Comparison of ENCODE assay signal across 16 mouse cellular contexts in the genomic region with DNA sequence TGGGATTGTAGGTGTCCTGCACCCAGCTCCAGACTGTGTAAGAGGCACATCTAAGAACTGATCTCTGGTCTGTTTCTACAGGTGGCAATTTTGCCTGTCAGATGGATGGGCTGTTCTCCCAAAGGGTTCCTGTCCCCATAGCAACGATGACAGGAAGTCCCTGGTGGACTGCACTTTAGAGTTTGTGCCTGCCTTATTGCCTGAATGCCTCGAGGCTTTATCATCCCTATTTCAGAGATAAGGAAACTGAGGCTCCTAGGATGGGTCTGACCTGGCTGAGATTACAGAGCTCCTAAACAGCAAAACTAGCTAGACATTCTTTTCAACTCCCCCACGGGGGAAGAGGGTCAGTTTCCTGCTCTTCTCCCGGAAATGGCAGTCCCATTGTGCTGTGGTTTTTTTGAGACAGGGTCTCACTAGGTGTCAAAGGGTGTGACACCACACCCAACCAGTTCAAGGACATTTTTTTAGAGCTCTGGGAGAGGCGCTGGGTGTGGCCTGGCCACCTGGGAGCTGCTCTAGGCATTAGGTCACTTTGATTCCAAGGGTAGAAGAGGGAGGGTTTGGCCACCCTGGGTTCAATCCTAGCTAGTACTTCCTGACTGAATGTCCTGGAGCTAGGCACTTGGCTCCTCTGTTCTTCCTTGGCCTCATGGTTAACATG. TPM values are rescaled to one million over a fixed set of nuclear protein-coding genes. Genes with fewer than 3 reads are reported as not detected.
DNase-seq lines count a peak whose midpoint lies in the region; ATAC-seq and TF ChIP-seq lines count a peak whose summit lies in the region.
"Had no signal": no experiment of that assay in that cellular context is flagged by ENCODE, and none has a peak within 500 bp of the region (broad histone marks: within the 10 kb centered on the region; RNA-seq: fewer than 3 reads in every experiment).

No protein-coding gene starts in this region.

- TF ChIP-seq POLR2A in ES-Bruce4 (IDR thresholded peaks at IDR 0.05; ENCODE audit: insufficient read depth, low read length) = no peak

- no peak for TF ChIP-seq CTCF in gastrocnemius, adult 2 months (IDR thresholded peaks at IDR 0.05)
- TF ChIP-seq CTCF in ES-Bruce4 (IDR thresholded peaks at IDR 0.05; ENCODE audit: low read depth, low read length) = no peak

- DNase-seq in gastrocnemius, adult 2 months = peak; percentile 15
- DNase-seq in gastrocnemius, postnatal 4 days (ENCODE audit: low spot score in 2 of 2) = no peak
- DNase-seq in kidney, postnatal 14 days = peak; percentile 36
- DNase-seq in kidney, postnatal 4 days = no peak
- DNase-seq in intestine, embryonic 14.5 days (ENCODE audit: low spot score) = peak; percentile 55
- no peak for DNase-seq in hindbrain, embryonic 14.5 days (ENCODE audit: low spot score)
- DNase-seq in adrenal gland, postnatal 25 days = no peak
- DNase-seq: B cell, adult 2 months; cerebellum, postnatal 25 days; gastrocnemius, postnatal 36 days; left cerebral cortex, postnatal 4 days; thymus, postnatal 25 days had no signal

- TF ChIP-seq EP300 in ES-Bruce4 (IDR thresholded peaks at IDR 0.05; ENCODE audit: insufficient read depth, low read depth, low read length) = peak; percentile 100

- ATAC-seq in intestine, embryonic 14.5 days (replicated peaks; ENCODE audit: low FRiP score, low TSS enrichment, low read depth) = no peak
- ATAC-seq in hindbrain, embryonic 14.5 days (ENCODE audit: low FRiP score) = no peak
- ATAC-seq: forebrain, embryonic 13.5 days; hindbrain, embryonic 16.5 days had no signal

- H3K4me3 ChIP-seq in gastrocnemius, adult 2 months = no peak overlapping the region
- H3K4me3 ChIP-seq in ES-Bruce4 (ENCODE audit: low read depth, low read length) = no peak overlapping the region
- H3K4me3 ChIP-seq in intestine, embryonic 14.5 days (ENCODE audit: low read depth, low read length) = no peak overlapping the region
- no peak overlapping the region for H3K4me3 ChIP-seq in hindbrain, embryonic 14.5 days (replicated peaks; ENCODE audit: low read length)
- H3K4me3 ChIP-seq: forebrain, embryonic 13.5 days; midbrain, embryonic 10.5 days had no signal

- H3K36me3 ChIP-seq in ES-Bruce4 (ENCODE audit: control insufficient read depth, insufficient read depth, low read length, poor library complexity, severe bottlenecking) = no peaks in the 10 kb centered on the region
- no peaks in the 10 kb centered on the region for H3K36me3 ChIP-seq in intestine, embryonic 14.5 days (ENCODE audit: control insufficient read depth, insufficient read depth, low read length)
- H3K36me3 ChIP-seq in hindbrain, embryonic 14.5 days (replicated peaks; ENCODE audit: control insufficient read depth, insufficient read depth) = no peaks in the 10 kb centered on the region

- H3K27ac ChIP-seq in gastrocnemius, adult 2 months = peak overlapping the region; percentile 68
- peak overlapping the region; percentile 99 for H3K27ac ChIP-seq in ES-Bruce4 (ENCODE audit: insufficient read depth, low read length)
- H3K27ac ChIP-seq in intestine, embryonic 14.5 days (ENCODE audit: low read depth) = peak overlapping the region; percentile 1; the same call in 1 of the 2 replicates
- no peak overlapping the region for H3K27ac ChIP-seq in hindbrain, embryonic 14.5 days
- H3K27ac ChIP-seq: forebrain, embryonic 13.5 days; midbrain, embryonic 10.5 days had no signal

- peaks cover 12% of the 10 kb centered on the region for H3K4me1 ChIP-seq in ES-Bruce4 (ENCODE audit: control insufficient read depth, insufficient read depth, low read length)
- peaks cover 19% of the 10 kb centered on the region for H3K4me1 ChIP-seq in intestine, embryonic 14.5 days (replicated peaks; ENCODE audit: control insufficient read depth, insufficient read depth, low read length)
- peaks cover 10% of the 10 kb centered on the region; the same call in 1 of the 2 replicates for H3K4me1 ChIP-seq in hindbrain, embryonic 14.5 days (replicated peaks; ENCODE audit: control insufficient read depth, insufficient read depth, low read length)

- H3K4me2 ChIP-seq in intestine, embryonic 14.5 days (ENCODE audit: low read length) = no peak overlapping the region
- no peak overlapping the region for H3K4me2 ChIP-seq in hindbrain, embryonic 14.5 days (replicated peaks)
- H3K4me2 ChIP-seq: forebrain, embryonic 13.5 days had no signal

- intact Hi-C loops in gastrocnemius, adult 2 months (cut with DNase I) = no loop called here

- no peaks in the 10 kb centered on the region for H3K27me3 ChIP-seq in ES-Bruce4 (ENCODE audit: control insufficient read depth, insufficient read depth, low read length, poor library complexity, severe bottlenecking)
- H3K27me3 ChIP-seq in intestine, embryonic 14.5 days (replicated peaks; ENCODE audit: control insufficient read depth, insufficient read depth, low read length) = no peaks in the 10 kb centered on the region
- no peaks in the 10 kb centered on the region for H3K27me3 ChIP-seq in hindbrain, embryonic 14.5 days (ENCODE audit: control insufficient read depth, insufficient read depth, low read length)
- H3K27me3 ChIP-seq: forebrain, embryonic 13.5 days had no signal

- H3K9ac ChIP-seq in ES-Bruce4 (ENCODE audit: low read depth, poor library complexity, severe bottlenecking) = peak overlapping the region; percentile 41; the same call in 1 of the 2 replicates
- H3K9ac ChIP-seq in intestine, embryonic 14.5 days (ENCODE audit: low read length) = no peak overlapping the region
- H3K9ac ChIP-seq in hindbrain, embryonic 14.5 days = no peak overlapping the region
- H3K9ac ChIP-seq: forebrain, embryonic 13.5 days had no signal

- 31% methylated on average over 5 of the region's 5 CpGs for WGBS in intestine, embryonic 14.5 days
- WGBS in hindbrain, embryonic 14.5 days = 47% methylated on average over 5 of the region's 5 CpGs

- H3K9me3 ChIP-seq in ES-Bruce4 (replicated peaks; ENCODE audit: control insufficient read depth, insufficient read depth, low read length, poor library complexity, severe bottlenecking) = peaks cover 7% of the 10 kb centered on the region; the same call in 1 of the 2 replicates
- 0 out of 2 replicates have a peak, but pooled peaks cover 6% of the 10 kb centered on the region for H3K9me3 ChIP-seq in intestine, embryonic 14.5 days (ENCODE audit: control insufficient read depth, low read length)
- no peaks in the 10 kb centered on the region for H3K9me3 ChIP-seq in hindbrain, embryonic 14.5 days (ENCODE audit: control insufficient read depth, low read length)
- H3K9me3 ChIP-seq: midbrain, embryonic 10.5 days had no signal

RNA-seq across cellular contexts. Expression of a gene that starts 8.2 kb away (rescaled TPM):
- 10 to 100 TPM; 34.9 to 35.6 TPM for total RNA-seq in gastrocnemius, adult 2 months (2021)
- 100 to 1,000 TPM; 110 TPM for total RNA-seq in gastrocnemius, postnatal 4 days (2021)
- 102 and 103 TPM in 2 replicates for polyA plus RNA-seq in ES-Bruce4 (2011; ENCODE audit: insufficient read depth, insufficient read length, low read depth, missing spikeins)
- 79.6 and 88.3 TPM in 2 replicates for polyA plus RNA-seq in intestine, embryonic 14.5 days (2014; fragmentation: Nextera tagmentation; extraction: Ambion mirVana)
- polyA plus RNA-seq in hindbrain, embryonic 14.5 days (2014; fragmentation: Nextera tagmentation; extraction: Ambion mirVana) = 21.0 and 23.9 TPM in 2 replicates
- total RNA-seq in adrenal gland, postnatal 25 days (2021) = 107 and 137 TPM in 2 replicates

Comparison
In these comparisons a context has a peak if more than half of its experiments do, and no peak if none do; other contexts are left out.
1. DNase-seq: peak in gastrocnemius, adult 2 months (single experiment), kidney, postnatal 14 days (single experiment) and intestine, embryonic 14.5 days (single experiment); none in gastrocnemius, postnatal 4 days (0 of 2), kidney, postnatal 4 days (0 of 2), hindbrain, embryonic 14.5 days (single experiment) and adrenal gland, postnatal 25 days (single experiment).